Mouse (Mus musculus) heart, embryonic 14.5 days (tissue): ENCODE measurements around the gene Elob. TPM values are rescaled to one million over a fixed set of nuclear protein-coding genes. Genes with fewer than 3 reads are reported as not detected.

ENCODE experiments used
- ATAC-seq: fragments of 200-750 bp; cut with Nextera tagmentation; 2 replicates; pipeline ENCODE4 v1.8.0; 2017; ENCODE audit warnings: low read depth, moderate TSS enrichment; ENCODE audit not compliant: insufficient number of reproducible peaks, insufficient read depth, low FRiP score
- H3K27ac ChIP-seq, 2 experiments: fragments of 200-500 bp in 1 of 2; fragments of 300-500 bp in 1 of 2; sonication (generic) in 1 of 2; replicated peaks in 1 of 2; 2 replicates each; pipeline ENCODE4 v1.5.1; 2012 to 2014; ENCODE audit warnings: low read depth in 2 of 2, low read length in 2 of 2, control low read depth in 1 of 2, mild to moderate bottlenecking in 1 of 2, mixed read lengths in 1 of 2; ENCODE audit not compliant: control insufficient read depth in 1 of 2, insufficient read depth in 1 of 2
- H3K27me3 ChIP-seq: fragments of 300-500 bp; sonication (generic); 2 replicates; pipeline ENCODE4 v1.6.1; 2014; ENCODE audit warnings: mild to moderate bottlenecking, low read length, control low read depth; ENCODE audit not compliant: control insufficient read depth, insufficient read depth
- H3K36me3 ChIP-seq: fragments of 300-500 bp; sonication (generic); 2 replicates; pipeline ENCODE4 v1.6.1; 2014; ENCODE audit warnings: mild to moderate bottlenecking, control low read depth, low read length, mixed read lengths; ENCODE audit not compliant: control insufficient read depth, insufficient read depth
- H3K4me1 ChIP-seq, 2 experiments: fragments of 200-500 bp in 1 of 2; fragments of 300-500 bp in 1 of 2; sonication (generic) in 1 of 2; 2 replicates each; pipeline ENCODE4 v1.6.1; 2012 to 2014; ENCODE audit warnings: low read length in 2 of 2, control low read depth in 1 of 2, mixed read lengths in 1 of 2; ENCODE audit not compliant: control insufficient read depth in 2 of 2, insufficient read depth in 2 of 2
- H3K4me2 ChIP-seq: fragments of 300-500 bp; sonication (generic); 2 replicates; pipeline ENCODE4 v1.6.1; 2014; ENCODE audit warnings: mild to moderate bottlenecking, low read length
- H3K4me3 ChIP-seq, 2 experiments: fragments of 200-500 bp in 1 of 2; fragments of 300-500 bp in 1 of 2; sonication (generic) in 1 of 2; 2 replicates each; pipeline ENCODE4 v1.5.1; 2012 to 2014; ENCODE audit warnings: low read length in 2 of 2, mild to moderate bottlenecking in 2 of 2, control low read depth in 1 of 2, low read depth in 1 of 2, moderate library complexity in 1 of 2; ENCODE audit not compliant: control insufficient read depth in 1 of 2, insufficient read depth in 1 of 2
- H3K9ac ChIP-seq: fragments of 300-500 bp; sonication (generic); 2 replicates; pipeline ENCODE4 v1.6.1; 2014; ENCODE audit warnings: mild to moderate bottlenecking, low read length
- H3K9me3 ChIP-seq: fragments of 300-500 bp; sonication (generic); 2 replicates; pipeline ENCODE4 v1.6.1; 2016; ENCODE audit warnings: low read length, control low read depth; ENCODE audit not compliant: control insufficient read depth
- WGBS: fragments of 180-500 bp; shearing (Covaris S2); extraction: QIAGEN DNeasy Blood & Tissue Kit; methylation state at CpG from one replicate; pipeline ENCODE4 v1.1.7; 2014; 5-methylcytosine and 5-hydroxymethylcytosine counted together
- polyA plus RNA-seq: library from polyadenylated mRNA; unstranded; fragments of >200 nt; fragmentation: Nextera tagmentation; extraction: Ambion mirVana; gene quantifications from 2 replicates; pipeline ENCODE4 v1.2.1, GENCODE M21; 2014

Gene Elob
- 950 and 1,075 TPM in 2 replicates for polyA plus RNA-seq

GRCm38 (mm10) chr17:23829064-23829619 is at the start of gene Elob:
TSS of gene Elob (minus strand) at chr17:23829136.
- H3K4me2 ChIP-seq, result peak within 1 kb of the TSS; percentile 80
- H3K4me3 ChIP-seq, result peak within 1 kb of the TSS; percentile 79 to 95
- H3K4me1 ChIP-seq, result peaks cover 2 to 11% of the 10 kb centered on the region in 2 experiments; a peak in 3 of 4 replicates
- H3K9ac ChIP-seq, result peak within 1 kb of the TSS; percentile 94
- peaks cover 35% of the 10 kb centered on the region for H3K36me3 ChIP-seq
- peak; percentile 90 for ATAC-seq
- peaks cover 24% of the 10 kb centered on the region for H3K27me3 ChIP-seq
- H3K27ac ChIP-seq, result peak within 1 kb of the TSS; percentile 90 to 97
- no peaks in the 10 kb centered on the region for H3K9me3 ChIP-seq
- under 1% methylated on average over 32 of the region's 42 CpGs for WGBS

- H3K4me1 ChIP-seq, result 0 out of 4 replicates have a peak, but pooled peaks cover 2 to 3% of the 10 kb centered on the region in 2 experiments
- no peak overlapping the region for H3K4me2 ChIP-seq
- ATAC-seq, result no peak
- H3K27me3 ChIP-seq, result no peaks in the 10 kb centered on the region
- no peak overlapping the region for H3K4me3 ChIP-seq
- no peak overlapping the region for H3K27ac ChIP-seq
- H3K9me3 ChIP-seq, result no peaks in the 10 kb centered on the region
- 80% methylated on average over 2 of the region's 2 CpGs for WGBS
- no peaks in the 10 kb centered on the region for H3K36me3 ChIP-seq
- no peak overlapping the region for H3K9ac ChIP-seq
Measured at GRCm38 (mm10) chr17:23877166-23877565, 48.2 kb upstream of the Elob start.

- H3K9me3 ChIP-seq, result no peaks in the 10 kb centered on the region
- H3K4me2 ChIP-seq, result no peak overlapping the region
- no peak overlapping the region for H3K4me3 ChIP-seq
- 0 out of 2 replicates have a peak, but pooled peaks have one; percentile 26 for ATAC-seq
- H3K36me3 ChIP-seq, result no peaks in the 10 kb centered on the region
- 0 out of 4 replicates have a peak, but pooled peaks cover 2 to 3% of the 10 kb centered on the region in 2 experiments for H3K4me1 ChIP-seq
- WGBS, result 56% methylated on average over 3 of the region's 3 CpGs
- H3K9ac ChIP-seq, result no peak overlapping the region
- no peaks in the 10 kb centered on the region for H3K27me3 ChIP-seq
- H3K27ac ChIP-seq, result no peak overlapping the region
Measured at GRCm38 (mm10) chr17:23876741-23877140, 47.8 kb upstream of the Elob start.

GRCm38 (mm10) chr17:23873884-23874856 is 45.2 kb upstream of the Elob start:
- Histone ChIP-seq H3K27ac (no peak overlapping the region), H3K4me3 (no peak overlapping the region), H3K36me3 (no peaks in the 10 kb centered on the region), H3K4me1 (0 out of 4 replicates have a peak, but pooled peaks cover 2 to 3% of the 10 kb centered on the region in 2 experiments), H3K9me3 (no peaks in the 10 kb centered on the region), H3K9ac (no peak overlapping the region), H3K4me2 (no peak overlapping the region), H3K27me3 (no peaks in the 10 kb centered on the region)
- ATAC-seq, result no peak
- 43% methylated on average over 8 of the region's 8 CpGs for WGBS

GRCm38 (mm10) chr17:23868513-23868912 is 39.6 kb upstream of the Elob start:
- Histone ChIP-seq H3K4me3 (no peak overlapping the region), H3K4me1 (no peaks in the 10 kb centered on the region), H3K36me3 (no peaks in the 10 kb centered on the region), H3K9me3 (no peaks in the 10 kb centered on the region), H3K27ac (no peak overlapping the region), H3K4me2 (no peak overlapping the region), H3K27me3 (no peaks in the 10 kb centered on the region), H3K9ac (no peak overlapping the region)
- no peak for ATAC-seq
- WGBS, result 85% methylated on average over 11 of the region's 11 CpGs

GRCm38 (mm10) chr17:23867756-23868155 is 38.8 kb upstream of the Elob start, which contains the start of gene Prss21:
TSS of gene Prss21 (plus strand) at chr17:23868056.
- Histone ChIP-seq H3K4me1 (no peaks in the 10 kb centered on the region), H3K9me3 (no peaks in the 10 kb centered on the region), H3K4me3 (no peak within 1 kb of the TSS), H3K36me3 (no peaks in the 10 kb centered on the region), H3K27me3 (no peaks in the 10 kb centered on the region), H3K9ac (no peak within 1 kb of the TSS), H3K4me2 (no peak within 1 kb of the TSS), H3K27ac (no peak within 1 kb of the TSS)
- ATAC-seq, result no peak
- WGBS, result 76% methylated on average over 15 of the region's 15 CpGs

- no peaks in the 10 kb centered on the region for H3K4me1 ChIP-seq
- no peak overlapping the region for H3K27ac ChIP-seq
- H3K9me3 ChIP-seq, result no peaks in the 10 kb centered on the region
- 93% methylated on average over 4 of the region's 4 CpGs for WGBS
- H3K4me2 ChIP-seq, result no peak overlapping the region
- no peaks in the 10 kb centered on the region for H3K36me3 ChIP-seq
- no peak overlapping the region for H3K9ac ChIP-seq
- no peaks in the 10 kb centered on the region for H3K27me3 ChIP-seq
- no peak overlapping the region for H3K4me3 ChIP-seq
- no peak for ATAC-seq
Measured at GRCm38 (mm10) chr17:23862926-23863325, 34.0 kb upstream of the Elob start.
